Mouse (Mus musculus) Patski (cell line): ENCODE data around the gene Fgf14. TPM values are rescaled to one million over a fixed set of nuclear protein-coding genes. Genes with fewer than 3 reads are reported as not detected.
"Not testable (repeated sequence)": the region's sequence is repeated elsewhere in the genome, so short reads cannot be mapped to it uniquely, and the experiment has no call there.

Experiments used
- ATAC-seq: fragments of 100-300 bp; one replicate; pipeline ENCODE4 v1.8.0; 2021
- CTCF ChIA-PET: fragments of 350-600 bp; sonication (Branson Sonifier 250); formaldehyde crosslinking; loops from one replicate; lab custom pipeline; 2022; ENCODE audit warnings: inconsistent platforms; lab: Charles Lee
- POLR2A ChIA-PET: fragments of 350-600 bp; sonication (Branson Sonifier 250); formaldehyde crosslinking; loops from one replicate; lab custom pipeline; 2022; ENCODE audit warnings: antibody characterized with exemption, inconsistent platforms; lab: Charles Lee
- DNase-seq: peaks from one replicate; pipeline ENCODE4 v3.0.0-alpha.2; 2011; ENCODE audit warnings: low read depth, low spot score
- H3K27me3 ChIP-seq: fragments of 371-371 bp; one replicate; pipeline ENCODE4 v1.5.1; 2021
- CTCF ChIP-seq: fragments of 100-300 bp; IDR thresholded peaks from one replicate; pipeline ENCODE4 v1.5.1; 2021
- in situ Hi-C: fragments of 300-500 bp; cut with MboI; formaldehyde crosslinking; loops from 3 replicates; pipeline ENCODE4 v1.11.1; 2018; ENCODE audit warnings: low pct_unique_long_range_greater_than_20kb, mixed read lengths
- polyA plus RNA-seq: library from polyadenylated mRNA; unstranded; gene quantifications from one replicate; pipeline ENCODE4 v1.2.3, GENCODE M21; 2021

Gene Fgf14
- polyA plus RNA-seq, 1 experiment from 2014 or later: not detected

DNA sequence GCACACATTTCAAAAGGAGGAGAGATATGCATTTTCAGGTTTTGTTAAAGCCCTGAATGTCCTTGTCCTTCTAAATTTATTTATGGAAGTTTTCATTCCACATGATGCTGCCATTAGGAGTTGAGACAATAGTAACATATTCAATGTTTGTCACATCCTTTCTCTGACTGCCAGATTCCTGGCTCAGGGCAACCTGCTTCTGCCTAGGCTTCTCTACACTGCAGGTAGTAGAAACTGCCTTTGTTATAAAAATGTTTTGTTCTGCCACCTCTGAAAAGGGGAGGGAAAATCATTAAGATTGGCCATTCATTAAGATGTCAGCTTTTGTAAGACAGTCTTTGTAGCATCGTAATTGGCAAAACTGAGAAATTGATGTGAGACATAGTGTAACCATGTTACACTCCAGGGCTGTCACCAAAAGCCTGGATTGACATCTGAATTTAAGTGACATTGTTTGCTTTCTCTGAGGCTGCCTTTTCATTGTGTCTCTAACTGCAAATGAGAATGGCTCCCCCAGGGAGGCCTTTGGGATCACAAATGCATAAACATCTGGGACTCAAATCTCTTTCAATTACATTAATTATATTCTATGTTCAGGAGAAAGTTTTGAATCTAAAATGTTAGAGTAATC lies 640.2 kb downstream of the Fgf14 start:
- no peak for DNase-seq
- H3K27me3 ChIP-seq: no peaks in the 10 kb centered on the region
- CTCF ChIA-PET: no interaction called here
- POLR2A ChIA-PET: no interaction called here
- ATAC-seq: no peak
- no peak for TF ChIP-seq CTCF
- in situ Hi-C loops: no loop called here

DNA sequence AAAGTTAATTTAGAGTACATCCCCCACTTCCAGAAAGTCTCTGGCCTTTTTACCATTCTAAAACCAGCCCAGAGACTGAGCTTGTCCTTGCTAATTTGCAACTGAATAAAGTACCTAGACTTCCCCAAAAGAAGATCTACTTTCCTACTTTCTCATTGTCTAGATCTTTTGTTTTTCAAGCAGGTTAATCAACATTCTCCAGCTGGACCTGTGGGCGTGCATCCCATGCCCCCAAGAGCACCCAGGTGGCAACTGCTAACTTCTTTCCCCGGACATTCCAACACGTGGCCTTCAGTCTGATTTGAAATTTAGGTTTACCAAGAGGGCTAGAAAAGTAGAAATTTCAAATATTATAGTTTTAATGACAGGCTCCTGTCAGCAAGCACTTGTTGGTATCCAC lies 643.6 kb downstream of the Fgf14 start:
- POLR2A ChIA-PET, CTCF ChIA-PET, DNase-seq, H3K27me3 ChIP-seq, in situ Hi-C loops, ATAC-seq: not testable (repeated sequence)

DNA sequence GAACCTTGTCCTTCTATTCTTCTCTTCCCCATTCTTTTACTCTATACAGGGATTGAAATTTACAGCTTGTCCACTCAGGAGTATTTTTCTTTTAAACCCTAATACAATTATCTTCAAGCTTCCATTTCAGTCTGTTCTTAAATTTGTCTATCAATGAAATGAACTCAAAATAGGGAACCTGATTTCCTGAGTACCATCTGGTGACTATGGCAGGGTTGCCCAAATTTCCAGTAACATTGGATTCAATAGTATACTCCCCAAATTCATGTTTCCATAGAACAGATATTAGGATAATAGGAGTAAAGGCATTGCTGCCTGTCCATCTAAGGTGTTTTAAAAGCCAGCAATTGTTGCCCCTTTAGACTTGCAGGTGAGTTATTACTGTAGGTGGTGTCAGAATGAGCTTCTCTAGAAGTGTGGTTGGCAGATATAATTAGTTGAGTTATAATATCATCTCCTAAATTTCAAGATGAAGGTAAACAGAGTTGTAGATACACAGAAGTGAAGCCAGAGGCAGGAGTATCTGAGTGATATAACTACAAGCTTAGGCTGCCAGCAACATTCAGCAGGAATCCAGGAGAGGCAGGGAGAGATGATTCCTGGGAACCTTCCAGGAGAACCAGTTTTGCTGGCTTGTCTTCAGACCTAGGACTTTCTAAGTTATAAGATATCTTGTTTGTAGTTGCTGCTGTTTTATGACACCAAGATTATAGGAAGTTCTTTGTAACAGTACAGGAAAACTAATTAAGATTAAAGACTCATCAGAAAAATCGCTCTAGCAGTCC lies 648.8 kb downstream of the Fgf14 start:
- TF ChIP-seq CTCF: no peak
- peaks cover 3% of the 10 kb centered on the region for H3K27me3 ChIP-seq
- POLR2A ChIA-PET: no interaction called here
- in situ Hi-C loops: no loop called here
- no peak for ATAC-seq
- CTCF ChIA-PET: interaction anchor here (1.7 kb wide), 1 partner anchor 10 kb away, joined by 3 read pairs; no protein-coding TSS in a partner anchor
- DNase-seq: no peak

DNA sequence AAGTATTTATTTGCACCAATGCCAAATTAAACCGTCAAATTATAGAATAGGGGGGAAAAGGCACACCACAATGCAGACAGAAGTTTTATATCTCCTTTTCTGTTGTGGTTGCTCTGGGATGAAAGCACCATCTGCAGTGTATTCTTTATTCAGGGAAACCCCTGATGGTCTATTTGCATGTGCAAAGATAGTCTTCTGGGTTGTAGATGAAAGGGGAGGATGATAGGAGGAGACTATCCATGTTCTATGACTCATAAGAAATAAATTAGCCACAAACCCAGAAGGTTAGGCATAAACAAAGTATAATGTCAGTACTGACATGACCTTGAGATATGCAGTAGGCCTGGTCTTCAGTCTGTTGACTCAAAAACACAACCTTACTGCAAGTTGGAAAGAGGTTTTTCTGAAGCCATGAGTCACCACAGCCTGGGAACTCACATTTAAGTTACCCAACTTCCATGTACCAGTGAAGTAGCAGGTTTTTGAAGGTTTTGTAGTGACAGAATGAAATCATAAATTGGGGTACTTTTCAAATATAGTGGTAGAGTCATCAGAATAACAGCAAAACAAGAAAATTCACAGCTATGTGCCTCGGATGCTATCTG lies 686.2 kb downstream of the Fgf14 start:
- POLR2A ChIA-PET: no interaction called here
- H3K27me3 ChIP-seq: no peaks in the 10 kb centered on the region
- no peak for ATAC-seq
- no peak for DNase-seq
- CTCF ChIA-PET: no interaction called here
- TF ChIP-seq CTCF: no peak
- in situ Hi-C loops: no loop called here

DNA sequence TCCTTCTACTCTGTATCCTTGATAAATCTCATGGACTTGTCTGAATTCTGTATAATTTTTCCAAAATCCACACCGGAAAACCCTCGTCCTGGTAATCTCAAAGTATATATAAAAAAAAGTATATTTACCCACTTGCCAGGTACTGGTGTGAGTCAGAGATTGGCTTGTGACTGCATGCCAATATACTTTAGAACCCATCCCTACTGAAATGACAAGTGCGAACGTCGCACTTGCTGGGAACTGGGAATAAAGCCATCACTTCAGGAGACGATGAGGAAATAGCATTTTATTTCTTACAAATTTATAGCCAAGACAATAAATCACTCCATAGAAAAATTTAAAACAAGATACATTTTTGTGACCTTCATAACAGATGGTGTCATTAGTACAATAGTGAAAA lies 708.9 kb downstream of the Fgf14 start:
- TF ChIP-seq CTCF: no peak
- ATAC-seq: no peak
- ChIA-PET POLR2A (no interaction called here), CTCF (no interaction called here)
- in situ Hi-C loops: no loop called here
- peaks cover 21% of the 10 kb centered on the region for H3K27me3 ChIP-seq
- no peak for DNase-seq

DNA sequence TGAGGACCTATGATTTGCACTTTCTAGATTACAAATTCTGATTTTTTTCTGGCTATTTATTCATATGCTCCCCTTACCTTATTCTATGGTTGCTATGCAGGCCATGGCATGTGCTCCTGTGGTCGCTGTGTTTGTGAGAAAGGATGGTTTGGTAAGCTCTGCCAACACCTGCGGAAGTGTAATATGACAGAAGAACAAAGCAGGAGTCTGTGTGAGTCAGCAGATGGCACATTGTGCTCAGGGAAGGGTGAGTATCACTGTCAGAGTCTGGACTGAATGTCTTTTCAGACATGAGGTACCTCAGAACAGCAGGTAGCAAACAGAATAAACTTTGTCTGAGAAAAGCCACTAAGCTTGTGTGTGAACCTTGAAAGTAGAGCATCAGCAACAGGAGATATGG lies 710.4 kb downstream of the Fgf14 start:
- H3K27me3 ChIP-seq: peaks cover 8% of the 10 kb centered on the region
- ATAC-seq: no peak
- no peak for TF ChIP-seq CTCF
- POLR2A ChIA-PET: no interaction called here
- no peak for DNase-seq
- in situ Hi-C loops: no loop called here
- CTCF ChIA-PET: no interaction called here
